Mouse (Mus musculus): ENCODE measurements around the gene Hk1.

DNA sequence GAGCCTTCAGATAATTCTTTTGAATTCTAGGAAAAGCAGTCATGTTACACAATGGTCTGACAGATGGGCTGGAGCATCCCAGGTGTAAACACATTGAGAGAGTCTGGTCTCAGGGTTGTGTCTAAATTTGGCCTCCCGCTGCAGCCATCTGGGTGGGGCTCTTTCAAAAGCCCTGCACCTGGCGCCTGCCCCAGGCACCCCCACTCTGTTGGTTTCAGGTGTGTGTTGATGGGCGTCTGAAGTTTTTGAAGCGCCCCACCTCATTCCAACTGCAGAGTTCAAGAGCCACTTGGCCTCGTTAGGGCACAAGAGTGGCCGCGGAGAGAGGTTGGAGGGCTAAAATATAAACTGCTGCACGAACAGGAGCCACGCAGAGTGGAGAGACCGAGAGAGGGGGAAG lies 137.3 kb downstream of the Hk1 start:
- TF ChIP-seq CTCF (conservative IDR thresholded peaks at IDR 0.05; ENCODE audit: low read length) (no peak), NANOG (IDR thresholded peaks at IDR 0.05; ENCODE audit: borderline replicate concordance, low read length) (no peak), POU5F1 (IDR thresholded peaks at IDR 0.05; ENCODE audit: borderline replicate concordance, low read length) (no peak)

All from E14TG2a.4 (cell line).